Mouse (Mus musculus): ENCODE data around the gene Parp11. TPM values are rescaled to one million over a fixed set of nuclear protein-coding genes. Genes with fewer than 3 reads are reported as not detected.
"Not testable (repeated sequence)": the region's sequence is repeated elsewhere in the genome, so short reads cannot be mapped to it uniquely, and the experiment has no call there.

The Parp11 gene
- polyA plus RNA-seq, 1 experiment from 2014 or later, result 14.7 TPM

- Histone ChIP-seq H3K36me3 (no peaks in the 10 kb centered on the region), H3K27me3 (no peaks in the 10 kb centered on the region), H3K9ac (no peak overlapping the region), H3K4me3 (no peak overlapping the region), H3K4me2 (no peak overlapping the region), H3K4me1 (replicated peaks) (no peaks in the 10 kb centered on the region), H3K27ac (no peak overlapping the region), H3K9me3 (replicated peaks) (no peaks in the 10 kb centered on the region)
- whole genome bisulfite sequencing, result 74% methylated on average over 18 of the region's 18 CpGs
- ATAC-seq (replicated peaks; ENCODE audit: insufficient number of reproducible peaks, insufficient read depth, low FRiP score, low read depth), result no peak
Measured at GRCm38 (mm10) chr6:127496841-127497656, 50.4 kb downstream of the Parp11 start.

- no peak for ATAC-seq (replicated peaks; ENCODE audit: insufficient number of reproducible peaks, insufficient read depth, low FRiP score, low read depth)
- H3K9ac ChIP-seq, result no peak overlapping the region
- H3K4me2 ChIP-seq, result no peak overlapping the region
- H3K4me1 ChIP-seq (replicated peaks), result no peaks in the 10 kb centered on the region
- no peaks in the 10 kb centered on the region for H3K36me3 ChIP-seq
- H3K27me3 ChIP-seq, result no peaks in the 10 kb centered on the region
- no peak overlapping the region for H3K27ac ChIP-seq
- 54% methylated on average over 9 of the region's 9 CpGs for WGBS
- no peaks in the 10 kb centered on the region for H3K9me3 ChIP-seq (replicated peaks)
- no peak overlapping the region for H3K4me3 ChIP-seq
Measured at GRCm38 (mm10) chr6:127500119-127500518, 53.5 kb downstream of the Parp11 start.

GRCm38 (mm10) chr6:127500806-127501205, 54.2 kb downstream of the Parp11 start:
- no peaks in the 10 kb centered on the region for H3K9me3 ChIP-seq (replicated peaks)
- no peaks in the 10 kb centered on the region for H3K36me3 ChIP-seq
- no peak overlapping the region for H3K4me3 ChIP-seq
- no peak for ATAC-seq (replicated peaks; ENCODE audit: insufficient number of reproducible peaks, insufficient read depth, low FRiP score, low read depth)
- no peak overlapping the region for H3K27ac ChIP-seq
- H3K4me1 ChIP-seq (replicated peaks), result no peaks in the 10 kb centered on the region
- no peak overlapping the region for H3K9ac ChIP-seq
- no peak overlapping the region for H3K4me2 ChIP-seq
- H3K27me3 ChIP-seq, result no peaks in the 10 kb centered on the region
- WGBS, result 70% methylated on average over 3 of the region's 3 CpGs

- Histone ChIP-seq H3K4me1 (replicated peaks) (no peaks in the 10 kb centered on the region), H3K4me3 (no peak overlapping the region), H3K27ac (no peak overlapping the region), H3K36me3 (no peaks in the 10 kb centered on the region), H3K9me3 (replicated peaks) (no peaks in the 10 kb centered on the region), H3K9ac (no peak overlapping the region), H3K27me3 (no peaks in the 10 kb centered on the region), H3K4me2 (no peak overlapping the region)
- no peak for ATAC-seq (replicated peaks; ENCODE audit: insufficient number of reproducible peaks, insufficient read depth, low FRiP score, low read depth)
- 58% methylated on average over 3 of the region's 3 CpGs for WGBS
Measured at GRCm38 (mm10) chr6:127502530-127502929, 55.9 kb downstream of the Parp11 start.

- ATAC-seq (replicated peaks; ENCODE audit: insufficient number of reproducible peaks, insufficient read depth, low FRiP score, low read depth); H3K27me3 ChIP-seq; H3K27ac ChIP-seq; H3K4me1 ChIP-seq (replicated peaks); H3K4me2 ChIP-seq; H3K9me3 ChIP-seq (replicated peaks); H3K4me3 ChIP-seq; H3K36me3 ChIP-seq; H3K9ac ChIP-seq: not testable (repeated sequence)
- 88% methylated on average over 8 of the region's 12 CpGs for WGBS
Measured at GRCm38 (mm10) chr6:127513776-127514175, 67.1 kb downstream of the Parp11 start.

GRCm38 (mm10) chr6:127521176-127521575, 74.5 kb downstream of the Parp11 start:
- 0 out of 2 replicates have a peak, but pooled peaks cover 3% of the 10 kb centered on the region for H3K4me1 ChIP-seq (replicated peaks)
- H3K9me3 ChIP-seq (replicated peaks), result no peaks in the 10 kb centered on the region
- H3K36me3 ChIP-seq, result no peaks in the 10 kb centered on the region
- 59% methylated on average over 8 of the region's 8 CpGs for WGBS
- no peak overlapping the region for H3K4me3 ChIP-seq
- no peak overlapping the region for H3K9ac ChIP-seq
- H3K4me2 ChIP-seq, result no peak overlapping the region
- 0 out of 2 replicates have a peak, but pooled peaks cover 4% of the 10 kb centered on the region for H3K27me3 ChIP-seq
- ATAC-seq (replicated peaks; ENCODE audit: insufficient number of reproducible peaks, insufficient read depth, low FRiP score, low read depth), result no peak
- no peak overlapping the region for H3K27ac ChIP-seq

- H3K4me2 ChIP-seq, result no peak overlapping the region; the same call in 1 of the 2 replicates
- 19% methylated on average over 9 of the region's 9 CpGs for WGBS
- no peak overlapping the region for H3K9ac ChIP-seq
- no peaks in the 10 kb centered on the region for H3K9me3 ChIP-seq (replicated peaks)
- no peak for ATAC-seq (replicated peaks; ENCODE audit: insufficient number of reproducible peaks, insufficient read depth, low FRiP score, low read depth)
- H3K4me1 ChIP-seq (replicated peaks), result 0 out of 2 replicates have a peak, but pooled peaks cover 3% of the 10 kb centered on the region
- H3K27ac ChIP-seq, result no peak overlapping the region
- H3K4me3 ChIP-seq, result no peak overlapping the region
- H3K36me3 ChIP-seq, result no peaks in the 10 kb centered on the region
- H3K27me3 ChIP-seq, result 0 out of 2 replicates have a peak, but pooled peaks cover 4% of the 10 kb centered on the region
Measured at GRCm38 (mm10) chr6:127522326-127522725, 75.7 kb downstream of the Parp11 start.

- no peaks in the 10 kb centered on the region for H3K36me3 ChIP-seq
- H3K4me1 ChIP-seq (replicated peaks), result peaks cover 12% of the 10 kb centered on the region
- H3K4me3 ChIP-seq, result no peak overlapping the region
- H3K9ac ChIP-seq, result no peak overlapping the region
- H3K27me3 ChIP-seq, result 0 out of 2 replicates have a peak, but pooled peaks cover 4% of the 10 kb centered on the region
- H3K27ac ChIP-seq, result no peak overlapping the region
- ATAC-seq (replicated peaks; ENCODE audit: insufficient number of reproducible peaks, insufficient read depth, low FRiP score, low read depth), result no peak
- H3K9me3 ChIP-seq (replicated peaks), result no peaks in the 10 kb centered on the region
- WGBS, result 24% methylated on average over 8 of the region's 8 CpGs
- H3K4me2 ChIP-seq, result no peak overlapping the region
Measured at GRCm38 (mm10) chr6:127524442-127524841, 77.8 kb downstream of the Parp11 start.

GRCm38 (mm10) chr6:127528625-127529024, 82.0 kb downstream of the Parp11 start:
- Histone ChIP-seq H3K4me3 (no peak overlapping the region), H3K9ac (no peak overlapping the region), H3K4me2 (no peak overlapping the region), H3K9me3 (replicated peaks) (no peaks in the 10 kb centered on the region), H3K27me3 (no peaks in the 10 kb centered on the region), H3K4me1 (replicated peaks) (peaks cover 27% of the 10 kb centered on the region), H3K27ac (peak overlapping the region; percentile 66), H3K36me3 (no peaks in the 10 kb centered on the region)
- 73% methylated on average over 7 of the region's 7 CpGs for WGBS
- ATAC-seq (replicated peaks; ENCODE audit: insufficient number of reproducible peaks, insufficient read depth, low FRiP score, low read depth), result no peak

GRCm38 (mm10) chr6:127529451-127529850, 82.8 kb downstream of the Parp11 start:
- peak; percentile 84 for ATAC-seq (replicated peaks; ENCODE audit: insufficient number of reproducible peaks, insufficient read depth, low FRiP score, low read depth)
- Histone ChIP-seq H3K27ac (peak overlapping the region; percentile 66), H3K4me2 (peak overlapping the region; percentile 17), H3K36me3 (no peaks in the 10 kb centered on the region), H3K27me3 (no peaks in the 10 kb centered on the region), H3K4me1 (replicated peaks) (peaks cover 27% of the 10 kb centered on the region), H3K9me3 (replicated peaks) (no peaks in the 10 kb centered on the region), H3K9ac (no peak overlapping the region), H3K4me3 (no peak overlapping the region)
- WGBS, result 17% methylated on average over 2 of the region's 2 CpGs

- Histone ChIP-seq H3K4me3 (no peak overlapping the region), H3K27ac (peak overlapping the region; percentile 66), H3K4me1 (replicated peaks) (peaks cover 27% of the 10 kb centered on the region), H3K27me3 (no peaks in the 10 kb centered on the region), H3K9ac (no peak overlapping the region), H3K4me2 (no peak overlapping the region), H3K36me3 (no peaks in the 10 kb centered on the region), H3K9me3 (replicated peaks) (no peaks in the 10 kb centered on the region)
- WGBS, result 37% methylated on average over 3 of the region's 3 CpGs
- ATAC-seq (replicated peaks; ENCODE audit: insufficient number of reproducible peaks, insufficient read depth, low FRiP score, low read depth), result no peak
Measured at GRCm38 (mm10) chr6:127530206-127530605, 83.6 kb downstream of the Parp11 start.
